Mouse (Mus musculus): Measurements from ENCODE around the gene Zfp668. TPM values are rescaled to one million over a fixed set of nuclear protein-coding genes. Genes with fewer than 3 reads are reported as not detected.

Zfp668 gene
- total and polyA plus RNA-seq, 2 experiments from 2014 or later, result 3.2 to 7.1 TPM

DNA sequence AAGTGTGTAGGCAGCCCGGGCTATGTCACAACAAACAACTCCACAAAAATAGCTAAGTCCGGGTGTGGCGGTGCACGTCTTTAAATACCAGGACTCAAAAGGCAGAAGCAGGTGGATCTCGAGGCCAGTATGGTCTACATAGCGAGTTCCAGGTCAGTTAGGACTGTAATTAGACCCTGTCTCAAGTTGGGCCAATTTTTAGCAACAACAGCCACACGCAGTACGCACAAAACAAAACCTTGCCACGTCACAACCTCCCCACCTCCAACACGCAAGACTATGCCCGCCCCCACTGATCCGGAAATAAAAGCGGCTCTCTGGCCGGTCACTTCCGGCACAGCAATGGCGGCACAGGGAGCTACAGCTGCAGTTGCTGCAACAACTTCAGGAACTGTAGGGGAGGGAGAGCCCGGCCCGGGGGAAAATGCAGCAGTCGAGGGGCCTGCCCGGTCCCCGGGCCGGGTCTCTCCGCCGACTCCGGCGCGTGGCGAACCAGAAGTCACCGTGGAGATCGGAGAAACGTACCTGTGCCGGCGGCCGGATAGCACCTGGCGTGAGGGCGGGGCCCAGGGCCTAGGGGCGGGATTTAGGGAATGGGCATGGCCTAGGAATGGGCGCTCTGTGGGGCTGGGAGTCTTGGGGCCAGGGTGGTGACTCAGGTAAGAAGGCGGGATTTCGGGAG is 35.7 kb upstream of the Zfp668 start, which contains the start of gene Kat8:
Gene Kat8 (plus strand): TSS at position 327 of the 682 bp plus-strand sequence.
- peak; percentile 95 for ATAC-seq (ENCODE audit: insufficient read depth, low read depth)
- H3K27me3 ChIP-seq (ENCODE audit: control insufficient read depth, insufficient read depth, low read length), result no peaks in the 10 kb centered on the region
- H3K27ac ChIP-seq (ENCODE audit: low read depth), result peak within 1 kb of the TSS; percentile 86
- peak within 1 kb of the TSS; percentile 86 for H3K9ac ChIP-seq (replicated peaks; ENCODE audit: low read depth, low read length)
- WGBS, result under 1% methylated on average over 40 of the region's 40 CpGs
- H3K9me3 ChIP-seq (replicated peaks; ENCODE audit: control insufficient read depth, low read length), result no peaks in the 10 kb centered on the region
- H3K4me3 ChIP-seq (ENCODE audit: low read depth, low read length), result peak within 1 kb of the TSS; percentile 96
- H3K36me3 ChIP-seq (replicated peaks; ENCODE audit: control insufficient read depth, insufficient read depth, low read length), result peaks cover 40% of the 10 kb centered on the region
- peak; percentile 93 for DNase-seq (ENCODE audit: low spot score)
- H3K4me1 ChIP-seq (ENCODE audit: control insufficient read depth, insufficient read depth), result 0 out of 2 replicates have a peak, but pooled peaks cover 11% of the 10 kb centered on the region
- TF ChIP-seq EP300 (IDR thresholded peaks at IDR 0.05; ENCODE audit: low read depth) (peak; percentile 65; the same call in 1 of the 2 replicates), CTCF (IDR thresholded peaks at IDR 0.05; ENCODE audit: low read depth) (no peak)
- peak within 1 kb of the TSS; percentile 87 for H3K4me2 ChIP-seq (ENCODE audit: low read depth, low read length)

- no peak overlapping the region for H3K4me2 ChIP-seq (ENCODE audit: low read depth, low read length)
- TF ChIP-seq CTCF (IDR thresholded peaks at IDR 0.05; ENCODE audit: low read depth), result no peak
- TF ChIP-seq EP300 (IDR thresholded peaks at IDR 0.05; ENCODE audit: low read depth), result no peak
- H3K36me3 ChIP-seq (replicated peaks; ENCODE audit: control insufficient read depth, insufficient read depth, low read length), result peaks cover 44% of the 10 kb centered on the region
- no peaks in the 10 kb centered on the region for H3K9me3 ChIP-seq (replicated peaks; ENCODE audit: control insufficient read depth, low read length)
- ATAC-seq (ENCODE audit: insufficient read depth, low read depth) (no peak), DNase-seq (ENCODE audit: low spot score) (no peak)
- H3K4me1 ChIP-seq (ENCODE audit: control insufficient read depth, insufficient read depth), result peaks cover 18% of the 10 kb centered on the region; the same call in 1 of the 2 replicates
- no peaks in the 10 kb centered on the region for H3K27me3 ChIP-seq (ENCODE audit: control insufficient read depth, insufficient read depth, low read length)
- 88% methylated on average over 4 of the region's 4 CpGs for WGBS
- no peak overlapping the region for H3K9ac ChIP-seq (replicated peaks; ENCODE audit: low read depth, low read length)
- H3K4me3 ChIP-seq (ENCODE audit: low read depth, low read length), result no peak overlapping the region
- H3K27ac ChIP-seq (ENCODE audit: low read depth), result no peak overlapping the region
These were observed 32.0 kb upstream of the Zfp668 start for GRCm38 (mm10) chr7:127908656-127909055.

- no peaks in the 10 kb centered on the region for H3K27me3 ChIP-seq (ENCODE audit: control insufficient read depth, insufficient read depth, low read length)
- no peak overlapping the region for H3K4me2 ChIP-seq (ENCODE audit: low read depth, low read length)
- ATAC-seq (ENCODE audit: insufficient read depth, low read depth), result no peak
- H3K9me3 ChIP-seq (replicated peaks; ENCODE audit: control insufficient read depth, low read length), result no peaks in the 10 kb centered on the region
- peaks cover 13% of the 10 kb centered on the region; the same call in 1 of the 2 replicates for H3K4me1 ChIP-seq (ENCODE audit: control insufficient read depth, insufficient read depth)
- H3K36me3 ChIP-seq (replicated peaks; ENCODE audit: control insufficient read depth, insufficient read depth, low read length), result peaks cover 44% of the 10 kb centered on the region
- DNase-seq (ENCODE audit: low spot score), result no peak
- no peak overlapping the region for H3K27ac ChIP-seq (ENCODE audit: low read depth)
- 94% methylated on average over 12 of the region's 12 CpGs for WGBS
- no peak overlapping the region for H3K9ac ChIP-seq (replicated peaks; ENCODE audit: low read depth, low read length)
- TF ChIP-seq CTCF (IDR thresholded peaks at IDR 0.05; ENCODE audit: low read depth) (no peak), EP300 (IDR thresholded peaks at IDR 0.05; ENCODE audit: low read depth) (no peak)
- H3K4me3 ChIP-seq (ENCODE audit: low read depth, low read length), result no peak overlapping the region
These were observed 31.3 kb upstream of the Zfp668 start for GRCm38 (mm10) chr7:127907939-127908338.

- no peak for TF ChIP-seq EP300 (IDR thresholded peaks at IDR 0.05; ENCODE audit: low read depth)
- TF ChIP-seq CTCF (IDR thresholded peaks at IDR 0.05; ENCODE audit: low read depth), result peak; percentile 9; the same call in 1 of the 2 replicates
- WGBS, result 7% methylated on average over 38 of the region's 38 CpGs
- H3K27ac ChIP-seq (ENCODE audit: low read depth), result peak within 1 kb of the TSS; percentile 77
- peak within 1 kb of the TSS; percentile 74 for H3K4me2 ChIP-seq (ENCODE audit: low read depth, low read length)
- H3K36me3 ChIP-seq (replicated peaks; ENCODE audit: control insufficient read depth, insufficient read depth, low read length), result peaks cover 41% of the 10 kb centered on the region
- H3K9me3 ChIP-seq (replicated peaks; ENCODE audit: control insufficient read depth, low read length), result no peaks in the 10 kb centered on the region
- H3K4me1 ChIP-seq (ENCODE audit: control insufficient read depth, insufficient read depth), result peaks cover 7% of the 10 kb centered on the region; the same call in 1 of the 2 replicates
- H3K27me3 ChIP-seq (ENCODE audit: control insufficient read depth, insufficient read depth, low read length), result no peaks in the 10 kb centered on the region
- H3K9ac ChIP-seq (replicated peaks; ENCODE audit: low read depth, low read length), result peak within 1 kb of the TSS; percentile 90
- H3K4me3 ChIP-seq (ENCODE audit: low read depth, low read length), result peak within 1 kb of the TSS; percentile 82
- peak; percentile 90 for ATAC-seq (ENCODE audit: insufficient read depth, low read depth)
- DNase-seq (ENCODE audit: low spot score), result peak; percentile 76
These were observed 27.6 kb upstream of the Zfp668 start, which contains the start of gene Bckdk for GRCm38 (mm10) chr7:127903971-127904796. Gene Bckdk, plus strand, starts transcription at chr7:127904082.

DNA sequence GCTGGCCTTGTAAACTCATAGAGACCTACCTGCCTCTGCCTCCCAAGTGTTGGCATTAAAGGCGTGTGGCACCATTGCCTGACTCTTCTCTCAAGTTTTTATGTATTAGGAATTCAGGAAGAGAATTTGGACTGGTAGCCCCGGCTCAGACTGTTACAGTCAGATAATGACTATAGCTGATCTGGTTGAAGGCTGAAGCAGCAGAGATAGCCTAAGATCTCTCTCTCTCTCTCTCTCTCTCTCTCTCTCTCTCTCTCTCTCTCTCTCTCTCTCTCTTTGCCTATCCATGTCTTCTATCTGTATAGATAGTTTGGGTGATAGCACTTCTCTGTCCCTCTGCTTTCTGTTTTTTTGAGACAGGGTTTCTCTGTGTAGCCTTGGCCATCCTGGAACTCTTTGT is 25.1 kb upstream of the Zfp668 start:
- H3K27ac ChIP-seq (ENCODE audit: low read depth), result no peak overlapping the region
- peaks cover 17% of the 10 kb centered on the region for H3K36me3 ChIP-seq (replicated peaks; ENCODE audit: control insufficient read depth, insufficient read depth, low read length)
- no peak overlapping the region for H3K4me3 ChIP-seq (ENCODE audit: low read depth, low read length)
- ATAC-seq (ENCODE audit: insufficient read depth, low read depth), result no peak
- H3K27me3 ChIP-seq (ENCODE audit: control insufficient read depth, insufficient read depth, low read length), result no peaks in the 10 kb centered on the region
- H3K4me2 ChIP-seq (ENCODE audit: low read depth, low read length), result no peak overlapping the region
- H3K4me1 ChIP-seq (ENCODE audit: control insufficient read depth, insufficient read depth), result peaks cover 7% of the 10 kb centered on the region
- DNase-seq (ENCODE audit: low spot score), result no peak
- 70% methylated on average over 2 of the region's 2 CpGs for WGBS
- no peaks in the 10 kb centered on the region for H3K9me3 ChIP-seq (replicated peaks; ENCODE audit: control insufficient read depth, low read length)
- TF ChIP-seq EP300 (IDR thresholded peaks at IDR 0.05; ENCODE audit: low read depth) (no peak), CTCF (IDR thresholded peaks at IDR 0.05; ENCODE audit: low read depth) (no peak)
- no peak overlapping the region for H3K9ac ChIP-seq (replicated peaks; ENCODE audit: low read depth, low read length)

All from heart, postnatal 0 days (tissue).